Mouse (Mus musculus) neural tube, embryonic 13.5 days (tissue): ENCODE data around the gene Nhej1. TPM values are rescaled to one million over a fixed set of nuclear protein-coding genes. Genes with fewer than 3 reads are reported as not detected.

Experiments used
- ATAC-seq: fragments of 200-750 bp; cut with Nextera tagmentation; 2 replicates; pipeline ENCODE4 v1.8.0; 2017; ENCODE audit warnings: low read depth, mild to moderate bottlenecking, moderate TSS enrichment, moderate library complexity
- H3K27ac ChIP-seq: fragments of 300-500 bp; sonication (generic); replicated peaks from 2 replicates; pipeline ENCODE4 v1.5.1; 2015; ENCODE audit warnings: moderate library complexity, mild to moderate bottlenecking, inconsistent platforms
- H3K27me3 ChIP-seq: fragments of 300-500 bp; sonication (generic); 2 replicates; pipeline ENCODE4 v1.6.1; 2015; ENCODE audit warnings: mild to moderate bottlenecking, inconsistent platforms
- H3K36me3 ChIP-seq: fragments of 300-500 bp; sonication (generic); 2 replicates; pipeline ENCODE4 v1.6.1; 2015; ENCODE audit warnings: mild to moderate bottlenecking, inconsistent platforms
- H3K4me1 ChIP-seq: fragments of 300-500 bp; sonication (generic); replicated peaks from 2 replicates; pipeline ENCODE4 v1.6.1; 2015; ENCODE audit warnings: inconsistent platforms
- H3K4me2 ChIP-seq: fragments of 300-500 bp; sonication (generic); 2 replicates; pipeline ENCODE4 v1.6.1; 2015; ENCODE audit warnings: inconsistent platforms, mild to moderate bottlenecking, moderate library complexity
- H3K4me3 ChIP-seq: fragments of 300-500 bp; sonication (generic); 2 replicates; pipeline ENCODE4 v1.5.1; 2015; ENCODE audit warnings: mild to moderate bottlenecking, inconsistent platforms
- H3K9ac ChIP-seq: fragments of 300-500 bp; sonication (generic); 2 replicates; pipeline ENCODE4 v1.6.1; 2015; ENCODE audit warnings: moderate library complexity, mild to moderate bottlenecking, inconsistent platforms
- H3K9me3 ChIP-seq: fragments of 300-500 bp; sonication (generic); 2 replicates; pipeline ENCODE4 v1.6.1; 2016; ENCODE audit warnings: inconsistent platforms
- WGBS: fragments of 180-500 bp; shearing (Covaris S2); methylation state at CpG from one replicate; pipeline ENCODE4 v1.1.7; 2015; 5-methylcytosine and 5-hydroxymethylcytosine counted together
- polyA plus RNA-seq: library from polyadenylated mRNA; unstranded; fragments of >200 nt; fragmentation: Nextera tagmentation; extraction: Ambion mirVana; gene quantifications from 2 replicates; pipeline ENCODE4 v1.2.1, GENCODE M21; 2015

Gene Nhej1
- polyA plus RNA-seq, 1 experiment from 2014 or later: 8.5 TPM

- H3K27ac ChIP-seq: peak within 1 kb of the TSS; percentile 99
- peak; percentile 91 for ATAC-seq
- WGBS: under 1% methylated on average over 82 of the region's 91 CpGs
- H3K4me1 ChIP-seq: peaks cover 47% of the 10 kb centered on the region
- H3K4me2 ChIP-seq: peak within 1 kb of the TSS; percentile 94
- H3K27me3 ChIP-seq: no peaks in the 10 kb centered on the region
- H3K4me3 ChIP-seq: peak within 1 kb of the TSS; percentile 93
- no peaks in the 10 kb centered on the region for H3K9me3 ChIP-seq
- peak within 1 kb of the TSS; percentile 98 for H3K9ac ChIP-seq
- H3K36me3 ChIP-seq: peaks cover 59% of the 10 kb centered on the region
These were observed 17.6 kb upstream of the Nhej1 start, which contains the start of the genes Cnppd1 and Retreg2 for GRCm38 (mm10) chr1:75142301-75143261. TSS of gene Cnppd1 (minus strand) at chr1:75142711. TSS of gene Retreg2 (plus strand) at chr1:75142778.

GRCm38 (mm10) chr1:75141486-75142190 lies 16.6 kb upstream of the Nhej1 start:
- Histone ChIP-seq H3K36me3 (peaks cover 59% of the 10 kb centered on the region), H3K4me3 (peak overlapping the region; percentile 93), H3K9ac (peak overlapping the region; percentile 98), H3K9me3 (no peaks in the 10 kb centered on the region), H3K27ac (peak overlapping the region; percentile 99), H3K4me1 (peaks cover 47% of the 10 kb centered on the region), H3K27me3 (no peaks in the 10 kb centered on the region), H3K4me2 (peak overlapping the region; percentile 94)
- under 1% methylated on average over 53 of the region's 53 CpGs for WGBS
- peak; percentile 14; the same call in 1 of the 2 replicates for ATAC-seq

- Histone ChIP-seq H3K9me3 (no peaks in the 10 kb centered on the region), H3K9ac (peak overlapping the region; percentile 98), H3K27ac (peak overlapping the region; percentile 99), H3K27me3 (no peaks in the 10 kb centered on the region), H3K4me2 (peak overlapping the region; percentile 94), H3K4me3 (peak overlapping the region; percentile 93), H3K36me3 (peaks cover 59% of the 10 kb centered on the region), H3K4me1 (peaks cover 47% of the 10 kb centered on the region)
- ATAC-seq: 0 out of 2 replicates have a peak, but pooled peaks have one; percentile 3
- 47% methylated on average over 4 of the region's 4 CpGs for WGBS
These were observed 15.7 kb upstream of the Nhej1 start for GRCm38 (mm10) chr1:75140601-75141190.

- Histone ChIP-seq H3K27ac (no peak overlapping the region), H3K9ac (no peak overlapping the region), H3K36me3 (peaks cover 50% of the 10 kb centered on the region), H3K4me1 (peaks cover 30% of the 10 kb centered on the region), H3K27me3 (no peaks in the 10 kb centered on the region), H3K4me2 (no peak overlapping the region), H3K9me3 (no peaks in the 10 kb centered on the region), H3K4me3 (no peak overlapping the region)
- no peak for ATAC-seq
- WGBS: 85% methylated on average over 2 of the region's 2 CpGs
These were observed 13.4 kb upstream of the Nhej1 start for GRCm38 (mm10) chr1:75138448-75138847.

GRCm38 (mm10) chr1:75136730-75137129 lies 11.7 kb upstream of the Nhej1 start:
- Histone ChIP-seq H3K4me3 (no peak overlapping the region), H3K4me2 (no peak overlapping the region), H3K27ac (no peak overlapping the region), H3K27me3 (no peaks in the 10 kb centered on the region), H3K9me3 (no peaks in the 10 kb centered on the region), H3K36me3 (peaks cover 50% of the 10 kb centered on the region), H3K9ac (no peak overlapping the region), H3K4me1 (peaks cover 26% of the 10 kb centered on the region)
- no peak for ATAC-seq
- 74% methylated on average over 3 of the region's 3 CpGs for WGBS

- no peak overlapping the region for H3K9ac ChIP-seq
- 90% methylated on average over 6 of the region's 6 CpGs for WGBS
These were observed 11.3 kb upstream of the Nhej1 start for GRCm38 (mm10) chr1:75136293-75136692.

GRCm38 (mm10) chr1:75133421-75134207 lies 8.6 kb upstream of the Nhej1 start, which contains the start of gene Slc23a3:
TSS of gene Slc23a3 (minus strand) at chr1:75133890.
- ATAC-seq: no peak
- 70% methylated on average over 12 of the region's 12 CpGs for WGBS
- Histone ChIP-seq H3K4me2 (no peak within 1 kb of the TSS), H3K4me1 (no peaks in the 10 kb centered on the region), H3K27ac (no peak within 1 kb of the TSS), H3K4me3 (no peak within 1 kb of the TSS), H3K9ac (no peak within 1 kb of the TSS), H3K36me3 (peaks cover 39% of the 10 kb centered on the region), H3K9me3 (no peaks in the 10 kb centered on the region), H3K27me3 (peaks cover 4% of the 10 kb centered on the region)

More at GRCm38 (mm10) chr1:75136293-75136692, 11.3 kb upstream of the Nhej1 start:
- Histone ChIP-seq H3K4me1 (peaks cover 24% of the 10 kb centered on the region), H3K4me2 (no peak overlapping the region), H3K9me3 (no peaks in the 10 kb centered on the region), H3K4me3 (no peak overlapping the region), H3K27me3 (no peaks in the 10 kb centered on the region), H3K27ac (no peak overlapping the region), H3K36me3 (peaks cover 50% of the 10 kb centered on the region)
- no peak for ATAC-seq

- Histone ChIP-seq H3K4me3 (no peak overlapping the region), H3K27ac (no peak overlapping the region), H3K9ac (no peak overlapping the region), H3K4me2 (no peak overlapping the region), H3K36me3 (no peaks in the 10 kb centered on the region), H3K9me3 (no peaks in the 10 kb centered on the region), H3K4me1 (peaks cover 11% of the 10 kb centered on the region), H3K27me3 (peaks cover 4% of the 10 kb centered on the region)
- ATAC-seq: no peak
- 83% methylated on average over 3 of the region's 3 CpGs for WGBS
These were observed 3.6 kb upstream of the Nhej1 start for GRCm38 (mm10) chr1:75128641-75129040.

- peak overlapping the region; percentile 77 for H3K9ac ChIP-seq
- peaks cover 4% of the 10 kb centered on the region for H3K27me3 ChIP-seq
- 39% methylated on average over 5 of the region's 5 CpGs for WGBS
- H3K4me3 ChIP-seq: peak overlapping the region; percentile 60
- peak; percentile 14 for ATAC-seq
- H3K27ac ChIP-seq: peak overlapping the region; percentile 94
- peak overlapping the region; percentile 59 for H3K4me2 ChIP-seq
- peaks cover 11% of the 10 kb centered on the region for H3K4me1 ChIP-seq
- no peaks in the 10 kb centered on the region for H3K9me3 ChIP-seq
- H3K36me3 ChIP-seq: no peaks in the 10 kb centered on the region
These were observed 418 bp upstream of the Nhej1 start for GRCm38 (mm10) chr1:75125418-75125817.

GRCm38 (mm10) chr1:75122211-75122610 lies 2.8 kb downstream of the Nhej1 start:
- H3K4me1 ChIP-seq: peaks cover 11% of the 10 kb centered on the region
- no peak overlapping the region for H3K4me2 ChIP-seq
- ATAC-seq: no peak
- H3K9ac ChIP-seq: no peak overlapping the region
- H3K4me3 ChIP-seq: no peak overlapping the region
- H3K27me3 ChIP-seq: no peaks in the 10 kb centered on the region
- no peaks in the 10 kb centered on the region for H3K36me3 ChIP-seq
- H3K27ac ChIP-seq: no peak overlapping the region
- H3K9me3 ChIP-seq: no peaks in the 10 kb centered on the region
- WGBS: 75% methylated on average over 3 of the region's 3 CpGs

GRCm38 (mm10) chr1:75052091-75052490 lies 72.9 kb downstream of the Nhej1 start:
- H3K9me3 ChIP-seq: no peaks in the 10 kb centered on the region
- no peaks in the 10 kb centered on the region for H3K4me1 ChIP-seq
- no peaks in the 10 kb centered on the region for H3K36me3 ChIP-seq
- H3K4me3 ChIP-seq: no peak overlapping the region
- no peak overlapping the region for H3K27ac ChIP-seq
- H3K27me3 ChIP-seq: no peaks in the 10 kb centered on the region
- no peak overlapping the region for H3K4me2 ChIP-seq
- H3K9ac ChIP-seq: no peak overlapping the region
- ATAC-seq: no peak
- 36% methylated on average over 4 of the region's 4 CpGs for WGBS
